Mouse (Mus musculus): ENCODE measurements around the gene Lcp2.

Lcp2 gene

DNA sequence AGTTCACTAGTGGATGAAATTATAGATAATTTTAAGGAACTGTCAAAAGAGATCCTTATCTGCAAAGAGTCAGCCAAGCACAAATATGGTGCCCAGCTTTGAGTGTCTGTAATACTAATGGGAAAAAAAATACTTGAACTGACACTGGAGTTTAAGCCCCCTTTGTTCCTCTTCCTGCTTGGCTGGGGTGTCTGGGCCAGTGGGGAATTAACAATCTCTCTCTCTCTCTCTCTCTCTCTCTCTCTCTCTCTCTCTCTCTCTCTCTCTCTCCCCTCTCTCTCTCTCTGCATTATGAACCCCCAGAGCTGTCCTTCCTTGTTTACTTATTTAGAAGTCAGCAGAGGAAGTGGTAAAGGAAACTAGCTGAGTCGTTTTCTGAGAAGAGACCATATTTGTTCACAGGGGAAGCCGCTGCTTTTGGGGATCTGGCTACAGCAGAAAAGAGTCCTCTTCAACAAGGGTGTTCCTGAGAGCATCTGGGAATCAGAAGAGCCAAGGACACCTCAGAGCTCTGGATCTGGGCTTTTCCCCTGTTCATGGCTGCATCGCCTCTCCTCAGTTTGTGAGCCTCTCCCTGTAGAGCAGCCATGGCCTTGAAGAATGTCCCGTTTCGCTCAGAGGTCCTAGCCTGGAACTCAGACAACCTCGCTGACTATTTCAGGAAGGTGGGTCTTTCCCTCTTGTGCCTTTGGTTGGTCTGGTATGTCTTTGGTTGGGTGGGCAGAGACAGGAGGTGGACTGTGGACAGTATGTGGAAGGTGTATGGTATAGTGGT, at the start of gene Lcp2:
Gene Lcp2 (plus strand): TSS at position 154 of the 775 bp plus-strand sequence.
- DNase-seq (ENCODE audit: low read depth, low spot score) = no peak

DNA sequence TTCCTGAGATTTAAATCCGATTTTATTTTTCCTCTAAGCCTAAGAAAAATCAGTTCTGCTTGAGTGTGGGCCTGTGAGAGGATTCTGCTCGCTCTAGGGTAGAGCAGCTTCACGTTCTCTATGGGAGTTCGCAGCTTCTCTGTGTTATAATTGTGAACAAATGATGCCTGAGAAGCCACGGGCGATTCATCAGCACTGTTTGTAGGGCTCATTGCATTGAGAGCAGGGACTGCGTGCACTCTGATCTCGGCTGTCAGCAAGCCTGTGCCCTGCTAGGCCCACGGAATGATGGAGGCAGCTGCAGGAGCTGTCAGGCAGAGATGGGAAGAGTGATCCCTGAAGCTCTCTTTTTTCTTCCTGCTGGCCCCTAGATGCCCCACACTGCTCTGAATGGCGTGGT, 48.5 kb upstream of the Lcp2 start:
- DNase-seq (ENCODE audit: low read depth, low spot score) = no peak

GRCm38 (mm10) chr11:34000416-34000815, 46.3 kb upstream of the Lcp2 start:
- DNase-seq (ENCODE audit: low read depth, low spot score) = no peak

GRCm38 (mm10) chr11:34001938-34002592, 44.7 kb upstream of the Lcp2 start:
- DNase-seq (ENCODE audit: low read depth, low spot score) = peak; percentile 56

DNA sequence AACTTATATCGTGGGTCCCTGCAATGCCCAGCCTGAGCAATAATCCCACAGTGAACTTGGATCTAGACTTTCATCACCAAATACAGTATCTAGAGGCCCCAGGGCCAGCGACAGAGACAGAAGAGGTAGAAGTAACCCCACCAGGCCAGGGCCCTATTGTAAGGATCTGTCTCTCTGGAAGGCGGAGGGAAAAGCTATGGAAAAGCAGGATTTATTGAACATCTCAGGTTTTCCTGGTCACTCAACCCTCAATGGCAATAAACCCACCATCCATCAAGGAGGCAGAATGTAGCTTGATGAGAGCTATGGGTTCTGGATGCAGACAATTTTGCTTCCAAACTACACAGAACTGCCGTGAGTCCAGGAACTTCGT, 44.1 kb upstream of the Lcp2 start:
- no peak for DNase-seq (ENCODE audit: low read depth, low spot score)

DNA sequence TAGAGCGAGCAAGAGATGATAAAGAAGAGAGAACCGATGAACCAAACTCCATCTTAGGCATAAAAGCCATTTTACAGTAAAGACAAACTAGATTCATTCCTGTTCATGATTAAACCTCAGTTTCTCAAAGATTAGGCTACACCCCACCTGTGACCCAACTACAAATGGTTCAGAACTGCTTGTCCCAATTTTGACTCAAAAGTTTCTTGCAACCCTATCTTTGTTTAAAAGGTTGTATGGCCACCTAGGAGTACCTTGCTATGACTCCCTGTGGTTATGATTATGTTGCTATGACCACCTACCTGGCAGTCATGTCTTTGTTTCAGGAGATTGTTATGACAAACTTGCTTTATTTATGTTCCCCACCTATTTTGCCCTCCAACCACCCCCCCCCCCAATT, 39.1 kb upstream of the Lcp2 start:
- no peak for DNase-seq (ENCODE audit: low read depth, low spot score)

GRCm38 (mm10) chr11:34008214-34008613, 38.5 kb upstream of the Lcp2 start:
- no peak for DNase-seq (ENCODE audit: low read depth, low spot score)

DNA sequence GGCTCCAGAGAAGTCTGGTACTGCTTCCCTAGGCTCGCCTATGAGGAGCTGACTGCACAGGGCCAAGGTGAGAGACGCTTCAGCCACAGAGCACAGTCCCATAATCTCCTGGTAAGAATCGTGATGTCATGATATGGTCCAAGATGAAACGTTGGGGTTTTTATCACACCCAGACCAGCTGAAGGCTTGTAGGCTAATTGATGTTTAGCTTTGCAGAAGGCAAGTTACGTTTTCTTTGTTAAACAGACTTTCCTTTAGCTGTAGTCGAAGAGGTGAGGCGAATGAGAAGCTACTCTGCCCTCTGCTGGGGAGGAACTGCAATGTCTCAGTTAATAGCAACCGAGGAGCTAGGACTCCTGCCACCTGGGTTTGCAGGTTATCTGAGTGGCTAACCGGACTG, 38.0 kb upstream of the Lcp2 start:
- DNase-seq (ENCODE audit: low read depth, low spot score) = peak; percentile 78

DNA sequence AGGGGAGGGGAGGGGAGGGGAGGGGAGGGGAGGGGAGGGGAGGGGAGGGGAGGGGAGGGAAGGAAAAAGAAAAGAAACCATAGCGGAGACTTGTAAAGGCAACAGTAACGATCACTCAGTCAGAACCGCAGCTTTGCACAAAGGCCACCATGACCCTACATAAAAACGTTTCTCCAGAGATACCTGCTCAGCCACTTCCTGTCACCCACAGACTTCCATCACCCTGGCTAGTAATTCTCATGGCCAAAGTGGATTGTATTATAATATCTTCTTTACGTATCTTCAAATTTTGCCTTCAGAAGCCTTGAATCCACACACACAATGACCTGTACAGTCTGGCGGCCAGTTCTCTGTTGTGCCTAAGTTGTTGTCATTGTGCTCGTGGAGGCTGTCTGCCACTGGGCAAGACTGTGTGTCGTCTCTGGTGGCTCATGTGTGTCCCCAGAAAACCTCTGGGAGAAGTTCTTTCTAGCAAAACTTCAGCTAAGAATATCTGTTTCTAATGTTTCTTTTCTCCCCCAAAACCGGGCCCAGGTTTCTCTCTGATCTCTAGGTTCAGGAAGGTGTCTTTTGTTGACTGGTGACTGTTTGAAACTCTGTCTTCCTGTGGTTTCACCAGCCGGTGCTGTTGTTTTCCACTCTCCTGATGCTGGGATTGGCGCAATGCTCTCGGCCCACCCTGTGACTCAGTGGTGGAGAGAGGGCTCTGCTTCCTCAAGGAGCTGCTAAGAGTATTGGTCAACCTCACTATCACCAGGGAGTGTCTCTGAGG, 37.2 kb upstream of the Lcp2 start:
- DNase-seq (ENCODE audit: low read depth, low spot score) = no peak

- DNase-seq (ENCODE audit: low read depth, low spot score) = peak; percentile 75
Observed at GRCm38 (mm10) chr11:34010133-34010858, 36.4 kb upstream of the Lcp2 start.

DNA sequence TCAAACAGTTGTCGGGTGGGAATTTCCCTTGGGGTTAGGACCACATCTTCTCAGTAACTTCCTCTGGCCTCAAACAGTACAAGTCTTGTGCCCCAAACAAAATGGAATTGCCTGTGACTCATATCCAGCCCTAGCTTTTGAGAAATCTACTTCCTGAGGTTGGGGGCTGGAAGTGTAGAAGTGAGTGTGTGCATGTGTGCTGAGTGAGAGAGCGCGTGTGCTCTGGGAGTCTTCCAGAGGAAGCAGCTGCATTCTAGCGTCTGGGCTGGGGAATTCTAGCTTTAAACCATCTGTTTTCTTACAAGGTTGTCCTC, 35.9 kb upstream of the Lcp2 start:
- no peak for DNase-seq (ENCODE audit: low read depth, low spot score)

GRCm38 (mm10) chr11:34012007-34012652, 34.6 kb upstream of the Lcp2 start:
- no peak for DNase-seq (ENCODE audit: low read depth, low spot score)

GRCm38 (mm10) chr11:34025091-34025490, 21.6 kb upstream of the Lcp2 start:
- DNase-seq (ENCODE audit: low read depth, low spot score) = no peak

GRCm38 (mm10) chr11:34029658-34030057, 17.1 kb upstream of the Lcp2 start:
- no peak for DNase-seq (ENCODE audit: low read depth, low spot score)

GRCm38 (mm10) chr11:34031015-34031805, 15.5 kb upstream of the Lcp2 start:
- no peak for DNase-seq (ENCODE audit: low read depth, low spot score)

DNA sequence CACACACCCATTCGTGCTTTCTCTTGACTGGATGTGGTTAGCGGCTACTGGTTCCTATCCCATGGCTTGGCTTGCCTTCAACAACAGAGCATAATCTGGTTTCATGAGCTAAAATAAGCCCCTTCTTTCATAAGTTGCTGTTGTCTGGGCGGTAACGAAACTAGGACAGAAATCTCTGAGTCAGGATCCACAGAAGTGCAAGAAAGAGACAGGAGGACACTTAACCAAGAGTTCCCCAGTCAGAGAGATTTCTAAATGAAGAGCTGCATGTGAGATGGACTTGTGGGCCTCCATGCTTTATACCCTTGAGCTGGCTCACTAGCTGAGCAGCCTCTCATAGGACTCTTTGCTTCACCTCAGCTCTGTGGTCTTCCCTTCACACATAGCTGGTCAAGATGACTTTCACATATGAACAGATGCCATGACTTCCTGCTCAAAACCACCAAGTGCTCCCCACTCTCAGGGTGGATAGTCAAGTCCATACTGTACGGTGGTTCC, 12.7 kb upstream of the Lcp2 start:
- DNase-seq (ENCODE audit: low read depth, low spot score) = no peak

DNA sequence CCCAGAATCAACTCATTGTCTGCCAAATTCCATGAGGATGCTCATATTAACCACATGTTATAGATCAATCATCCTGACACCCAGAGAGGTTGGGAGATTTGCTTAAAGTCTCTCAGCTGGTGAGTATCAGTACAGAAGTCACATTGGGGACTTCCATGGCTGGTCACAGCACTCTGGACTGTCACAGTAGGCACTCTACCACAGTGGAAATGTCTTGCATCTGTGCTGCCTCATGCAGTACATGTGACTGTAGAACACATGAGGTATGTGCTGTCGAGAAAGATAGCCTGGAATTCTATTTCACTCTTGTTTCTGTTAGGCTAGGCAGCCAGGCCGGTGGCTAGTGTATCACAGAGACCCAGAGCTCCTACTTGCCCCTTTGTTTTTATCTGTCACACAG, 11.9 kb upstream of the Lcp2 start:
- DNase-seq (ENCODE audit: low read depth, low spot score) = no peak

DNA sequence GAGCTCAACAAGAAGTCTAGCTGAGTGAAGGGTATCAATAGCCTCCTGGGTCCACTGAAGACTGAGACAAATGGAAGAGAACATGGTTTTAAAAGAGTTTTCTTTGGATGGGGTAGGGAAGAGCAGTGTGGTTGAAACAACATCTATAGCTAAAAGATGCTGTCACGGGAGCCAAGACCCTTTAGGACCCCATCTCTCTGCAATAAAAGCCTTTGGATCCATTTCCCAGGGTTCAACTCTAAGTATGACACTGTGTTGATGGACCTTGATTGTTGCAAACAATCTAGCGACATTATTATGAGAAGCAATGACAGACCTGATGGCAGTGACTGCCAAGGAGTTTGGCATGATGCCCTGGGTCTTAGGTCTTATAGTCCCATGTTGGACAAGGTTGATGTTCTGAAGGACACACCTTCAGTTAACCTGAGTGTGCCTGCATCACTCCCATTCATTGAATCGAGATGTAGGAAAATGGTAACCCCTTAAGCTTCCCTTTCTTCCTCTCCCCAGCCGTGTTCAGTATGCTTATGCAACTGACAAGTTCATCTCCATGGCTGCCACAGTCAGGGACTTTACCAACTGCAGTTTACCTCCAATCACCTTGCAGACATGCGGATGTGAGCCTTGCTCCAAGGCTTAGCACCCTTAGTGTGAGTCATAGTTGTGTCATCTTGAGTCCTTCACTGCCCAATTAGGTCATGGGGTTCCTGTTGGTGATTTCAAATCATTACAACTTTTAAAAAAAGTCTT, 10.6 kb upstream of the Lcp2 start:
- DNase-seq (ENCODE audit: low read depth, low spot score) = no peak

- DNase-seq (ENCODE audit: low read depth, low spot score) = no peak
Observed at GRCm38 (mm10) chr11:34040061-34040460, 6.7 kb upstream of the Lcp2 start.

GRCm38 (mm10) chr11:34042808-34043207, 3.9 kb upstream of the Lcp2 start:
- DNase-seq (ENCODE audit: low read depth, low spot score) = no peak
